8 mouse cellular contexts compared by ENCODE assay signal in the genomic region with DNA sequence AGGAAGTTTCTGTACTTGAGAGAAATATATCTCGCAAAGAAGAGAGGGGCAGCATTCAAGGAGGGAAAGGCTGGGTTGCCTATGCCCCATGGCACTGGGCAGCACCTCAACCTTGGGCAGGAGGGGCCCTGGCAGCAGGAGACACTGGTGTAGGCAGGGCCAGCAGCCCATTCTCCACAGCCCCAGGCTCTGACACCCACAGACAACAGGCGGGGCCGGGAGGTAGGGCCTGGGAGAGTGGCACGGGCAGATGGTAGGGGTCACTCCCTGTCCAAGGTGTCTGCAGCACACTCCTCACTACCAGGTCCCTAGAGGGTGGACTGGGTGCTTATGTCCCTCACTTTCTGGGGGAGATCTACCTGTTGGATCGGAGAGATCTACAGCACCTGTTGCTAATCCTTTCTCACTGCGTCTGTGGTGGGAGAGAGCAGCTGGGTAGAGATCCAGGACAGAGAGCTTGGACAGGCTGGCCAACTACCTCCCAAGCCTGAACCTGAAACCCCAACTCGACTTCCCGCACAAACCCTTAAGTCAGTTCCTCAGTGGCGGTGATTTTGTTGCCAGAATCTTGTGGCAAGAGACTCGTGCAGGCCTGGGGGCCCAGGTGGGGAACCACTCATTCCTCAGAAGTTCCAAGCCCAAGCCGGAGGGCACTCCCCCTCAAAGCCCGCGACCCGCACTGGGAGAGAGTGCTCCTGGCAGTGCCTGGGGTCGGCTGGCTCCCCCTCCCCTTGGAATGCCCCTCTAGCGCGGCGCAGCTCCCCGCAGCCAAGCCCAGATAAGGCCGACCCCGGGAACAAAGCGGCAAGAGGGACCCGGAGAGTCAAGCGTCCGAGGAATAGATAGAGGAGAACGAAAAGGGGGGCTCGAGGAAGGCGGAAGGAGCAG. TPM values are rescaled to one million over a fixed set of nuclear protein-coding genes. Genes with fewer than 3 reads are reported as not detected.
DNase-seq lines count a peak whose midpoint lies in the region; ATAC-seq and TF ChIP-seq lines count a peak whose summit lies in the region.

No protein-coding gene starts in this region.

- 0 out of 2 replicates have a peak, but pooled peaks have one; percentile 4 for ATAC-seq in common myeloid progenitor, adult 5-6 weeks (replicated peaks; ENCODE audit: low read depth, poor library complexity, severe bottlenecking)
- no peak for ATAC-seq in heart, postnatal 0 days (ENCODE audit: insufficient read depth, low read depth)
- ATAC-seq in limb, embryonic 12.5 days (ENCODE audit: insufficient number of reproducible peaks, insufficient read depth, low FRiP score, low TSS enrichment, low read depth), result peak; percentile 2; the same call in 1 of the 2 replicates
- 0 out of 2 replicates have a peak, but pooled peaks have one; percentile 1 for ATAC-seq in neural tube, embryonic 14.5 days (ENCODE audit: low read depth)
- no peak for ATAC-seq in inflammation-experienced regulatory T-cells, adult 6 months

- peaks cover 50% of the 10 kb centered on the region for H3K4me1 ChIP-seq in heart, postnatal 0 days (ENCODE audit: control insufficient read depth, insufficient read depth)
- H3K4me1 ChIP-seq in limb, embryonic 12.5 days (replicated peaks), result peaks cover 68% of the 10 kb centered on the region
- peaks cover 37% of the 10 kb centered on the region for H3K4me1 ChIP-seq in neural tube, embryonic 14.5 days (ENCODE audit: control insufficient read depth, insufficient read depth, low read length)

- no peaks in the 10 kb centered on the region for H3K9me3 ChIP-seq in heart, postnatal 0 days (replicated peaks; ENCODE audit: control insufficient read depth, low read length)
- H3K9me3 ChIP-seq in limb, embryonic 12.5 days, result no peaks in the 10 kb centered on the region
- no peaks in the 10 kb centered on the region for H3K9me3 ChIP-seq in neural tube, embryonic 14.5 days (ENCODE audit: control insufficient read depth, low read length)

- no peaks in the 10 kb centered on the region for H3K27me3 ChIP-seq in heart, postnatal 0 days (ENCODE audit: control insufficient read depth, insufficient read depth, low read length)
- no peaks in the 10 kb centered on the region for H3K27me3 ChIP-seq in limb, embryonic 12.5 days
- H3K27me3 ChIP-seq in neural tube, embryonic 14.5 days (ENCODE audit: control insufficient read depth, insufficient read depth, low read length), result no peaks in the 10 kb centered on the region

- peak overlapping the region; percentile 65 for H3K4me3 ChIP-seq in heart, postnatal 0 days (ENCODE audit: low read depth, low read length)
- H3K4me3 ChIP-seq in limb, embryonic 12.5 days (replicated peaks), result peak overlapping the region; percentile 95
- H3K4me3 ChIP-seq in neural tube, embryonic 14.5 days (ENCODE audit: low read depth, low read length), result peak overlapping the region; percentile 89

- WGBS in heart, postnatal 0 days, result 2% methylated on average over 27 of the region's 28 CpGs
- WGBS in limb, embryonic 12.5 days, result 4% methylated on average over 28 of the region's 28 CpGs
- 5% methylated on average over 28 of the region's 28 CpGs for WGBS in neural tube, embryonic 14.5 days

- TF ChIP-seq CTCF in heart, postnatal 0 days (IDR thresholded peaks at IDR 0.05; ENCODE audit: low read depth), result no peak

- TF ChIP-seq EP300 in heart, postnatal 0 days (IDR thresholded peaks at IDR 0.05; ENCODE audit: low read depth), result no peak

- peak; percentile 26 for DNase-seq in thymus, postnatal 0 days (ENCODE audit: low spot score)
- no peak for DNase-seq in thymus, postnatal 25 days
- peak; percentile 33 for DNase-seq in heart, postnatal 0 days (ENCODE audit: low spot score)
- no peak for DNase-seq in left cerebral cortex, postnatal 14 days (ENCODE audit: low spot score in 2 of 2)

- H3K27ac ChIP-seq in heart, postnatal 0 days (ENCODE audit: low read depth), result peak overlapping the region; percentile 91
- peak overlapping the region; percentile 78 for H3K27ac ChIP-seq in limb, embryonic 12.5 days
- peak overlapping the region; percentile 52; the same call in 1 of the 2 replicates for H3K27ac ChIP-seq in neural tube, embryonic 14.5 days (ENCODE audit: low read depth, low read length)

- peak overlapping the region; percentile 77 for H3K9ac ChIP-seq in heart, postnatal 0 days (replicated peaks; ENCODE audit: low read depth, low read length)
- H3K9ac ChIP-seq in limb, embryonic 12.5 days (replicated peaks), result peak overlapping the region; percentile 83
- H3K9ac ChIP-seq in neural tube, embryonic 14.5 days (replicated peaks; ENCODE audit: low read depth, low read length), result peak overlapping the region; percentile 60

- peak overlapping the region; percentile 98 for H3K4me2 ChIP-seq in heart, postnatal 0 days (ENCODE audit: low read depth, low read length)
- H3K4me2 ChIP-seq in limb, embryonic 12.5 days, result peak overlapping the region; percentile 89
- H3K4me2 ChIP-seq in neural tube, embryonic 14.5 days (ENCODE audit: low read depth, low read length), result peak overlapping the region; percentile 97

- 0 out of 2 replicates have a peak, but pooled peaks cover 4% of the 10 kb centered on the region for H3K36me3 ChIP-seq in heart, postnatal 0 days (replicated peaks; ENCODE audit: control insufficient read depth, insufficient read depth, low read length)
- peaks cover 50% of the 10 kb centered on the region for H3K36me3 ChIP-seq in limb, embryonic 12.5 days
- no peaks in the 10 kb centered on the region for H3K36me3 ChIP-seq in neural tube, embryonic 14.5 days (ENCODE audit: control insufficient read depth, insufficient read depth, low read length)

- intact Hi-C loops in left cerebral cortex, postnatal 14 days (cut with DNase I), result loop anchor here (2.0 to 5.0 kb wide), 3 partner anchors 35 to 180 kb away; no protein-coding TSS in a partner anchor

RNA-seq across cellular contexts. Expression of a gene that starts 0.7 kb away (rescaled TPM):
- 3.5 and 3.7 TPM in 2 replicates for polyA plus RNA-seq in thymus, postnatal 0 days (2015; fragmentation: Nextera tagmentation; extraction: Ambion mirVana)
- total RNA-seq in common myeloid progenitor, adult 5-6 weeks (2017), result 2.8 and 5.8 TPM in 2 replicates
- total RNA-seq in heart, postnatal 0 days (2014; rRNA removed; ENCODE audit: low replicate concordance), result 62.1 and 107 TPM in 2 replicates
- polyA plus RNA-seq in heart, postnatal 0 days (2015; fragmentation: Nextera tagmentation; extraction: Ambion mirVana), result 12.6 and 14.2 TPM in 2 replicates
- 14.9 and 16.2 TPM in 2 replicates for polyA plus RNA-seq in limb, embryonic 12.5 days (2016; fragmentation: Nextera tagmentation; extraction: Ambion mirVana)
- 9.5 and 13.1 TPM in 2 replicates for polyA plus RNA-seq in neural tube, embryonic 14.5 days (2014; fragmentation: Nextera tagmentation; extraction: Ambion mirVana)
- 10 to 100 TPM; 18.7 to 21.3 TPM for total RNA-seq in left cerebral cortex, postnatal 14 days (2021)
- 1 to 10 TPM in 1 of 3 experiments, under 1 TPM in 2; 0.58 to 1.2 (median 0.87) TPM for polyA plus RNA-seq in inflammation-experienced regulatory T-cells, adult 6 months (2017; shearing (Covaris generic))

RNA-seq across cellular contexts. Expression of a gene that starts 1.7 kb away (rescaled TPM):
- 23.4 and 23.5 TPM in 2 replicates for polyA plus RNA-seq in thymus, postnatal 0 days (2015; fragmentation: Nextera tagmentation; extraction: Ambion mirVana)
- total RNA-seq in common myeloid progenitor, adult 5-6 weeks (2017), result 12.2 and 22.2 TPM in 2 replicates
- 35.5 and 58.5 TPM in 2 replicates for total RNA-seq in heart, postnatal 0 days (2014; rRNA removed; ENCODE audit: low replicate concordance)
- 14.8 and 17.7 TPM in 2 replicates for polyA plus RNA-seq in heart, postnatal 0 days (2015; fragmentation: Nextera tagmentation; extraction: Ambion mirVana)
- 33.2 and 36.1 TPM in 2 replicates for polyA plus RNA-seq in limb, embryonic 12.5 days (2016; fragmentation: Nextera tagmentation; extraction: Ambion mirVana)
- 16.8 and 17.0 TPM in 2 replicates for polyA plus RNA-seq in neural tube, embryonic 14.5 days (2014; fragmentation: Nextera tagmentation; extraction: Ambion mirVana)
- total RNA-seq in left cerebral cortex, postnatal 14 days (2021), result 10 to 100 TPM; 12.7 to 15.3 TPM
- polyA plus RNA-seq in inflammation-experienced regulatory T-cells, adult 6 months (2017; shearing (Covaris generic)), result 10 to 100 TPM in 2 of 3 experiments, 1 to 10 TPM in 1; 9.8 to 13.2 (median 10.8) TPM

RNA-seq across cellular contexts. Expression of a gene that starts 11.1 kb away (rescaled TPM):
- polyA plus RNA-seq in thymus, postnatal 0 days (2015; fragmentation: Nextera tagmentation; extraction: Ambion mirVana), result 15.6 and 15.7 TPM in 2 replicates
- 3.8 and 6.2 TPM in 2 replicates for total RNA-seq in common myeloid progenitor, adult 5-6 weeks (2017)
- total RNA-seq in heart, postnatal 0 days (2014; rRNA removed; ENCODE audit: low replicate concordance), result 49.8 and 85.5 TPM in 2 replicates
- 12.7 and 14.1 TPM in 2 replicates for polyA plus RNA-seq in heart, postnatal 0 days (2015; fragmentation: Nextera tagmentation; extraction: Ambion mirVana)
- polyA plus RNA-seq in limb, embryonic 12.5 days (2016; fragmentation: Nextera tagmentation; extraction: Ambion mirVana), result 5.2 and 6.3 TPM in 2 replicates
- 0.50 and 0.80 TPM in 2 replicates for polyA plus RNA-seq in neural tube, embryonic 14.5 days (2014; fragmentation: Nextera tagmentation; extraction: Ambion mirVana)
- total RNA-seq in left cerebral cortex, postnatal 14 days (2021), result 1 to 10 TPM; 2.8 to 3.4 TPM
- 1 to 10 TPM; 7.0 to 9.7 (median 9.6) TPM for polyA plus RNA-seq in inflammation-experienced regulatory T-cells, adult 6 months (2017; shearing (Covaris generic))

RNA-seq across cellular contexts. Expression of a gene that starts 45.4 kb away (rescaled TPM):
- polyA plus RNA-seq in thymus, postnatal 0 days (2015; fragmentation: Nextera tagmentation; extraction: Ambion mirVana), result 1.4 and 1.5 TPM in 2 replicates
- total RNA-seq in common myeloid progenitor, adult 5-6 weeks (2017), result 3.3 and 3.7 TPM in 2 replicates
- not detected in 2 replicates for total RNA-seq in heart, postnatal 0 days (2014; rRNA removed; ENCODE audit: low replicate concordance)
- polyA plus RNA-seq in heart, postnatal 0 days (2015; fragmentation: Nextera tagmentation; extraction: Ambion mirVana), result 0.04 and 0.11 TPM in 2 replicates
- 0.20 TPM in 1 of 2 replicates, not detected in the other for polyA plus RNA-seq in limb, embryonic 12.5 days (2016; fragmentation: Nextera tagmentation; extraction: Ambion mirVana)
- 0.28 and 0.35 TPM in 2 replicates for polyA plus RNA-seq in neural tube, embryonic 14.5 days (2014; fragmentation: Nextera tagmentation; extraction: Ambion mirVana)
- under 1 TPM; 0.13 to 0.17 TPM for total RNA-seq in left cerebral cortex, postnatal 14 days (2021)
- polyA plus RNA-seq in inflammation-experienced regulatory T-cells, adult 6 months (2017; shearing (Covaris generic)), result not detected

RNA-seq across cellular contexts. Expression of a gene that starts 47.5 kb away (rescaled TPM):
- 8.3 and 9.5 TPM in 2 replicates for polyA plus RNA-seq in thymus, postnatal 0 days (2015; fragmentation: Nextera tagmentation; extraction: Ambion mirVana)
- 18.3 and 23.2 TPM in 2 replicates for total RNA-seq in common myeloid progenitor, adult 5-6 weeks (2017)
- 56.9 and 65.0 TPM in 2 replicates for total RNA-seq in heart, postnatal 0 days (2014; rRNA removed; ENCODE audit: low replicate concordance)
- 32.5 and 34.0 TPM in 2 replicates for polyA plus RNA-seq in heart, postnatal 0 days (2015; fragmentation: Nextera tagmentation; extraction: Ambion mirVana)
- 26.5 and 31.9 TPM in 2 replicates for polyA plus RNA-seq in limb, embryonic 12.5 days (2016; fragmentation: Nextera tagmentation; extraction: Ambion mirVana)
- polyA plus RNA-seq in neural tube, embryonic 14.5 days (2014; fragmentation: Nextera tagmentation; extraction: Ambion mirVana), result 17.0 and 21.7 TPM in 2 replicates
- 10 to 100 TPM; 48.1 to 51.4 TPM for total RNA-seq in left cerebral cortex, postnatal 14 days (2021)
- polyA plus RNA-seq in inflammation-experienced regulatory T-cells, adult 6 months (2017; shearing (Covaris generic)), result 10 to 100 TPM; 10.6 to 12.7 (median 11.5) TPM

Comparison
In these comparisons a context has a peak if more than half of its experiments do, and no peak if none do; other contexts are left out.
1. DNase-seq: peak in thymus, postnatal 0 days (single experiment) and heart, postnatal 0 days (single experiment); none in thymus, postnatal 25 days (single experiment) and left cerebral cortex, postnatal 14 days (0 of 2).
2. ATAC-seq: peak in common myeloid progenitor, adult 5-6 weeks (single experiment), limb, embryonic 12.5 days (single experiment) and neural tube, embryonic 14.5 days (single experiment); none in heart, postnatal 0 days (single experiment) and inflammation-experienced regulatory T-cells, adult 6 months (single experiment).
3. Peak in every context shown above with its lines, with median percentiles within 50 percentile points of each other: H3K27ac ChIP-seq, H3K4me2 ChIP-seq, H3K4me3 ChIP-seq and H3K9ac ChIP-seq.